Mouse (Mus musculus) midbrain, embryonic 15.5 days (tissue): ENCODE results near the gene Urah. TPM values are rescaled to one million over a fixed set of nuclear protein-coding genes. Genes with fewer than 3 reads are reported as not detected.

Experiments used
- ATAC-seq: fragments of 200-750 bp; cut with Nextera tagmentation; replicated peaks from 2 replicates; pipeline ENCODE4 v1.8.0; 2017; ENCODE audit warnings: moderate TSS enrichment
- H3K27ac ChIP-seq: fragments of 300-500 bp; sonication (generic); 2 replicates; pipeline ENCODE4 v1.5.1; 2015; ENCODE audit warnings: mild to moderate bottlenecking, inconsistent platforms
- H3K27me3 ChIP-seq: fragments of 300-500 bp; sonication (generic); replicated peaks from 2 replicates; pipeline ENCODE4 v1.6.1; 2015; ENCODE audit warnings: inconsistent platforms
- H3K36me3 ChIP-seq: fragments of 300-500 bp; sonication (generic); replicated peaks from 2 replicates; pipeline ENCODE4 v1.6.1; 2015; ENCODE audit warnings: inconsistent platforms
- H3K4me1 ChIP-seq: fragments of 300-500 bp; sonication (generic); 2 replicates; pipeline ENCODE4 v1.6.1; 2015; ENCODE audit warnings: inconsistent platforms
- H3K4me2 ChIP-seq: fragments of 300-500 bp; sonication (generic); 2 replicates; pipeline ENCODE4 v1.6.1; 2015; ENCODE audit warnings: inconsistent platforms, mild to moderate bottlenecking, moderate library complexity
- H3K4me3 ChIP-seq: fragments of 300-500 bp; sonication (generic); 2 replicates; pipeline ENCODE4 v1.5.1; 2015; ENCODE audit warnings: mild to moderate bottlenecking, inconsistent platforms
- H3K9ac ChIP-seq: fragments of 300-500 bp; sonication (generic); 2 replicates; pipeline ENCODE4 v1.6.1; 2015; ENCODE audit warnings: mild to moderate bottlenecking, inconsistent platforms
- H3K9me3 ChIP-seq: fragments of 300-500 bp; sonication (generic); 2 replicates; pipeline ENCODE4 v1.6.1; 2016; ENCODE audit warnings: inconsistent platforms
- whole genome bisulfite sequencing: fragments of 180-500 bp; shearing (Covaris S2); methylation state at CpG from one replicate; pipeline ENCODE4 v1.1.7; 2015; ENCODE audit warnings: mixed read lengths; 5-methylcytosine and 5-hydroxymethylcytosine counted together
- polyA plus RNA-seq: library from polyadenylated mRNA; unstranded; fragments of >200 nt; fragmentation: Nextera tagmentation; extraction: Ambion mirVana; gene quantifications from 2 replicates; pipeline ENCODE4 v1.2.1, GENCODE M21; 2015

The Urah gene
- polyA plus RNA-seq, 1 experiment from 2014 or later: not detected

DNA sequence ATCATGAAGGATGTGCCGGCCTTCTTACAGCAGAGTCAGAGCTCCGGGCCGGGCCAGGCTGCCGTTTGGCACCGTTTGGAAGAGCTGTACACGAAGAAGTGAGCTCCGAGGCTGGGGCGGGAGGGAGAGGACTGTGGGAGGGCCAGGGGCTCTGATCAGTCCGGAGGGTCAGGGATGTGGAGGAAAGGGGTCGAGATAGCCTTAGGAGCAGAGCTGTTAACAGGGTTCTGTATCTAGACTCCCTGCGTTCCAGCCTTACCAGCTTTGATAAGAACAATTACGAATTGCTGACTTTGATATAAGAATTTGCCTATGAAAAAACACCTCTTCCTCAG, 47.6 kb downstream of the Urah start:
- Histone ChIP-seq H3K4me1 (peaks cover 22% of the 10 kb centered on the region), H3K27me3 (no peaks in the 10 kb centered on the region), H3K4me3 (peak overlapping the region; percentile 80), H3K9ac (peak overlapping the region; percentile 86), H3K4me2 (peak overlapping the region; percentile 79), H3K9me3 (no peaks in the 10 kb centered on the region), H3K27ac (peak overlapping the region; percentile 94), H3K36me3 (peaks cover 19% of the 10 kb centered on the region; the same call in 1 of the 2 replicates)
- WGBS: 0% methylated on average over 12 of the region's 12 CpGs
- no peak for ATAC-seq

Other genes starting within 250 kb of the Urah start
- gene Olfr46, start 233.7 kb upstream of the Urah start, polyA plus RNA-seq: 0.03 and 0.04 TPM in 2 replicates
- gene Olfr61, start 206.0 kb upstream of the Urah start, polyA plus RNA-seq: not detected in 2 replicates
- gene Olfr53, start 188.6 kb upstream of the Urah start, polyA plus RNA-seq: not detected in 2 replicates
- gene Olfr539, start 175.1 kb upstream of the Urah start, polyA plus RNA-seq: not detected in 2 replicates
- gene Olfr45, start 153.1 kb upstream of the Urah start, polyA plus RNA-seq: not detected in 2 replicates
- not detected in 2 replicates for gene Olfr541, start 137.8 kb upstream of the Urah start, polyA plus RNA-seq
- gene Cyp2e1, start 71.3 kb upstream of the Urah start, polyA plus RNA-seq: not detected in 2 replicates
- 0.45 and 0.55 TPM in 2 replicates for gene Syce1, start 47.2 kb upstream of the Urah start, polyA plus RNA-seq
- 34.1 and 36.5 TPM in 2 replicates for gene Zfp941, start 12.8 kb upstream of the Urah start, polyA plus RNA-seq
- gene Scgb1c1, start 10.5 kb downstream of the Urah start, polyA plus RNA-seq: not detected in 2 replicates
- gene Odf3, start 12.8 kb downstream of the Urah start, polyA plus RNA-seq: not detected in 2 replicates
- gene Gm45785, start 21.3 kb downstream of the Urah start, polyA plus RNA-seq: 0.23 and 0.36 TPM in 2 replicates
- 110 and 111 TPM in 2 replicates for gene Ric8a, start 21.9 kb downstream of the Urah start, polyA plus RNA-seq
- 41.1 and 46.2 TPM in 2 replicates for gene Bet1l, start 22.6 kb downstream of the Urah start, polyA plus RNA-seq
- 279 and 282 TPM in 2 replicates for gene Psmd13, start 47.0 kb downstream of the Urah start, polyA plus RNA-seq
- 54.0 and 55.5 TPM in 2 replicates for gene Sirt3, start 47.3 kb downstream of the Urah start, polyA plus RNA-seq
- gene Cox8b, start 65.4 kb downstream of the Urah start, polyA plus RNA-seq: not detected in 2 replicates
- 0.56 and 0.63 TPM in 2 replicates for gene Nlrp6, start 85.9 kb downstream of the Urah start, polyA plus RNA-seq
- gene Pgghg, start 106.4 kb downstream of the Urah start, polyA plus RNA-seq: 6.2 and 8.4 TPM in 2 replicates
- gene Ifitm5, start 115.3 kb downstream of the Urah start, polyA plus RNA-seq: 0.65 and 1.1 TPM in 2 replicates
- gene Gm45717, start 120.9 kb downstream of the Urah start, polyA plus RNA-seq: not detected in 2 replicates
- 135 and 145 TPM in 2 replicates for gene Ifitm2, start 121.0 kb downstream of the Urah start, polyA plus RNA-seq
- 14.9 and 18.8 TPM in 2 replicates for gene Ifitm1, start 132.2 kb downstream of the Urah start, polyA plus RNA-seq
- 40.9 and 59.9 TPM in 2 replicates for gene Ifitm3, start 175.8 kb downstream of the Urah start, polyA plus RNA-seq
- gene Ifitm6, start 182.9 kb downstream of the Urah start, polyA plus RNA-seq: 0.99 and 1.4 TPM in 2 replicates
- gene Gm17387, start 194.1 kb downstream of the Urah start, polyA plus RNA-seq: not detected in 2 replicates
- 59.2 and 64.1 TPM in 2 replicates for gene B4galnt4, start 226.1 kb downstream of the Urah start, polyA plus RNA-seq
- gene Pkp3, start 243.2 kb downstream of the Urah start, polyA plus RNA-seq: 0.84 TPM in 1 of 2 replicates, not detected in the other